In the genomic region with DNA sequence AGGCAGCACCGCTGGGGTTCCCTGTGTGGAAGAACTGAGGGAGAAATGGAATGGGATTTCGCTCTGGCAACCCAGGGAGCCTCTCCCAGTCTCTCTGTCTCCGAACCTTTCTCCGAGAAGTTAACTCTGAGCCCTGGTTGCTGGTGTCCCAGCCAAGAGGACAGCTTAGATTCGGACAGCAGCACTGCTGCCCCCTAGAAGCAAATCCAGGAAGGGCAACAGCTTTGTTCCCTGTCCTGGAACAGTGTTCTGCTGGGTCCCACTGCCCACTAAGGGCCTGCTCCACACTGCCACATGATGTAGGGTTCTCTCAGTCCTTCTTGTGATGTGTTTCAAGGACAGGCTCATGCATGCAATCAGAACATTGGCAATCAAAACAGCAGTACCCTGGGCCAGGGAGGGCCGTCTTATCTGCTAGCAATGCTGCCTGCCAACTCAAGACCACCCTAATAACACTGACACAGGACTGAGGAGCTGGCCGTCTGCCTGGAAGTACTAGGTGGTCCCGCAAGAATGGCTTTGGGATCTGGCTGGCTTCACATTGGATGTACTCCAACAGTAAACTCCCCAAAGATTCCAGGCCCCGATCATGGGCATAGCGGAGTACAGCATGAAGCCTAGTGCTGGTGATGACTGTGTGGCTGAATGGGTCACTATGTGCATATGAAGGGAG, we compare ENCODE assay signal across 16 mouse cellular contexts. TPM values are rescaled to one million over a fixed set of nuclear protein-coding genes. Genes with fewer than 3 reads are reported as not detected.
DNase-seq lines count a peak whose midpoint lies in the region; ATAC-seq and TF ChIP-seq lines count a peak whose summit lies in the region.
"Had no signal": no experiment of that assay in that cellular context is flagged by ENCODE, and none has a peak within 500 bp of the region (broad histone marks: within the 10 kb centered on the region; RNA-seq: fewer than 3 reads in every experiment).

No protein-coding gene starts in this region.

- H3K27me3 ChIP-seq in intestine, postnatal 0 days (replicated peaks; ENCODE audit: control insufficient read depth, insufficient read depth, low read length): peaks cover 35% of the 10 kb centered on the region
- H3K27me3 ChIP-seq in intestine, embryonic 15.5 days (replicated peaks): peaks cover 53% of the 10 kb centered on the region
- H3K27me3 ChIP-seq in lung, embryonic 14.5 days (ENCODE audit: insufficient read depth, low read length): peaks cover 43% of the 10 kb centered on the region
- peaks cover 62% of the 10 kb centered on the region for H3K27me3 ChIP-seq in heart, embryonic 11.5 days (ENCODE audit: control insufficient read depth, insufficient read depth, low read length)

- WGBS in intestine, postnatal 0 days: 73% methylated on average over 10 of the region's 10 CpGs
- WGBS in intestine, embryonic 15.5 days: 62% methylated on average over 10 of the region's 10 CpGs
- WGBS in lung, embryonic 14.5 days: 45% methylated on average over 10 of the region's 10 CpGs
- WGBS in lung, adult 2 months: 70% methylated on average over 10 of the region's 10 CpGs
- 64% methylated on average over 10 of the region's 10 CpGs for WGBS in heart, embryonic 11.5 days (ENCODE audit: insufficient replicate concordance)

- DNase-seq in embryo, embryonic 10 days (ENCODE audit: low spot score): peak; percentile 17
- no peak for DNase-seq in embryo, embryonic 11 days
- peak; percentile 69 for DNase-seq in lung, embryonic 14.5 days
- DNase-seq in lung, adult 2 months: no peak
- peak; percentile 86 for DNase-seq in brain, embryonic 14.5 days (ENCODE audit: low read depth)
- DNase-seq: adrenal gland, adult 8-10 months; heart, adult 11 months; kidney, postnatal 14 days; thymus, postnatal 4 days had no signal

- no peaks in the 10 kb centered on the region for H3K36me3 ChIP-seq in intestine, postnatal 0 days (ENCODE audit: control insufficient read depth, insufficient read depth)
- no peaks in the 10 kb centered on the region for H3K36me3 ChIP-seq in intestine, embryonic 15.5 days
- no peaks in the 10 kb centered on the region for H3K36me3 ChIP-seq in lung, embryonic 14.5 days (ENCODE audit: insufficient read depth)
- no peaks in the 10 kb centered on the region for H3K36me3 ChIP-seq in heart, embryonic 11.5 days (ENCODE audit: control insufficient read depth, insufficient read depth, low read length)
- H3K36me3 ChIP-seq: limb, embryonic 13.5 days; neural tube, embryonic 13.5 days had no signal

- no peaks in the 10 kb centered on the region; the same call in 1 of the 2 replicates for H3K4me1 ChIP-seq in intestine, postnatal 0 days (replicated peaks; ENCODE audit: control insufficient read depth, insufficient read depth, low read length)
- peaks cover 13% of the 10 kb centered on the region for H3K4me1 ChIP-seq in intestine, embryonic 15.5 days (replicated peaks)
- H3K4me1 ChIP-seq in lung, embryonic 14.5 days (ENCODE audit: insufficient read depth): 0 out of 2 replicates have a peak, but pooled peaks cover 6% of the 10 kb centered on the region
- H3K4me1 ChIP-seq in lung, adult 2 months (ENCODE audit: control insufficient read depth, insufficient read depth, low read length): no peaks in the 10 kb centered on the region
- H3K4me1 ChIP-seq in heart, embryonic 11.5 days (ENCODE audit: control insufficient read depth, insufficient read depth, low read length): 0 out of 2 replicates have a peak, but pooled peaks cover 3% of the 10 kb centered on the region

- no peaks in the 10 kb centered on the region for H3K9me3 ChIP-seq in intestine, postnatal 0 days (ENCODE audit: control insufficient read depth)
- H3K9me3 ChIP-seq in intestine, embryonic 15.5 days: no peaks in the 10 kb centered on the region
- no peaks in the 10 kb centered on the region for H3K9me3 ChIP-seq in lung, embryonic 14.5 days (ENCODE audit: low read depth, low read length)
- no peaks in the 10 kb centered on the region for H3K9me3 ChIP-seq in heart, embryonic 11.5 days (replicated peaks; ENCODE audit: control insufficient read depth, low read length)
- H3K9me3 ChIP-seq: neural tube, embryonic 13.5 days had no signal

- H3K9ac ChIP-seq in intestine, postnatal 0 days (ENCODE audit: low read depth, low read length): no peak overlapping the region
- no peak overlapping the region for H3K9ac ChIP-seq in intestine, embryonic 15.5 days
- H3K9ac ChIP-seq in lung, embryonic 14.5 days: no peak overlapping the region
- no peak overlapping the region for H3K9ac ChIP-seq in heart, embryonic 11.5 days (ENCODE audit: low read depth, low read length)
- H3K9ac ChIP-seq: limb, embryonic 13.5 days; neural tube, embryonic 13.5 days had no signal

- H3K4me2 ChIP-seq in intestine, postnatal 0 days (replicated peaks; ENCODE audit: low read depth): no peak overlapping the region
- no peak overlapping the region for H3K4me2 ChIP-seq in intestine, embryonic 15.5 days (replicated peaks)
- H3K4me2 ChIP-seq in lung, embryonic 14.5 days: no peak overlapping the region
- H3K4me2 ChIP-seq in heart, embryonic 11.5 days: no peak overlapping the region
- H3K4me2 ChIP-seq: limb, embryonic 13.5 days; neural tube, embryonic 13.5 days had no signal

- no peak overlapping the region for H3K4me3 ChIP-seq in intestine, postnatal 0 days (ENCODE audit: low read depth, low read length)
- H3K4me3 ChIP-seq in intestine, embryonic 15.5 days (replicated peaks): no peak overlapping the region
- no peak overlapping the region for H3K4me3 ChIP-seq in lung, embryonic 14.5 days (ENCODE audit: low read depth, low read length)
- H3K4me3 ChIP-seq in lung, adult 2 months (replicated peaks; ENCODE audit: extremely low read depth, low read depth, low read length): no peak overlapping the region
- H3K4me3 ChIP-seq in heart, embryonic 11.5 days (ENCODE audit: low read depth, low read length): no peak overlapping the region
- H3K4me3 ChIP-seq: limb, embryonic 13.5 days; neural tube, embryonic 13.5 days had no signal

- ATAC-seq in intestine, postnatal 0 days: no peak
- ATAC-seq in intestine, embryonic 15.5 days: no peak
- ATAC-seq in lung, embryonic 14.5 days (ENCODE audit: insufficient read depth): peak; percentile 50
- ATAC-seq in heart, embryonic 11.5 days (replicated peaks; ENCODE audit: insufficient number of reproducible peaks, low FRiP score, low TSS enrichment): no peak

- TF ChIP-seq CTCF in intestine, postnatal 0 days (IDR thresholded peaks at IDR 0.05; ENCODE audit: low read depth): peak; percentile 38; the same call in 1 of the 2 replicates
- TF ChIP-seq CTCF in lung, embryonic 14.5 days (IDR thresholded peaks at IDR 0.05; ENCODE audit: low read depth): peak; percentile 45
- TF ChIP-seq CTCF in lung, adult 2 months (IDR thresholded peaks at IDR 0.05; ENCODE audit: insufficient read depth, low read length): no peak
- peak; percentile 27; the same call in 1 of the 2 replicates for TF ChIP-seq CTCF in brain, embryonic 14.5 days (IDR thresholded peaks at IDR 0.05; ENCODE audit: borderline replicate concordance, extremely low read depth, insufficient read depth, insufficient read length)

- H3K27ac ChIP-seq in intestine, postnatal 0 days (ENCODE audit: low read depth, low read length): no peak overlapping the region
- H3K27ac ChIP-seq in intestine, embryonic 15.5 days: no peak overlapping the region
- H3K27ac ChIP-seq in lung, embryonic 14.5 days (ENCODE audit: low read depth): no peak overlapping the region
- no peak overlapping the region for H3K27ac ChIP-seq in heart, embryonic 11.5 days (ENCODE audit: low read depth, low read length)
- H3K27ac ChIP-seq: limb, embryonic 13.5 days; neural tube, embryonic 13.5 days had no signal

- TF ChIP-seq POLR2A in lung, adult 2 months (IDR thresholded peaks at IDR 0.05; ENCODE audit: borderline replicate concordance, extremely low read depth, low read depth, low read length): no peak
- TF ChIP-seq POLR2A in brain, embryonic 14.5 days (IDR thresholded peaks at IDR 0.05; ENCODE audit: borderline replicate concordance, extremely low read depth, insufficient read depth, insufficient read length, poor library complexity, severe bottlenecking): no peak

RNA-seq across cellular contexts. Expression of a gene that starts 2.4 kb away (rescaled TPM):
- 0.03 TPM in 1 of 2 replicates, not detected in the other for polyA plus RNA-seq in intestine, postnatal 0 days (2015; fragmentation: Nextera tagmentation; extraction: Ambion mirVana)
- polyA plus RNA-seq in intestine, embryonic 15.5 days (2015; fragmentation: Nextera tagmentation; extraction: Ambion mirVana): 0.10 and 0.13 TPM in 2 replicates
- polyA plus RNA-seq in lung, embryonic 14.5 days (2014; fragmentation: Nextera tagmentation; extraction: Ambion mirVana): 0.19 and 0.22 TPM in 2 replicates
- polyA plus RNA-seq in lung, adult 2 months (2012; rRNA removed): 0.24 and 0.51 TPM in 2 replicates
- 0.13 and 0.27 TPM in 2 replicates for polyA plus RNA-seq in brain, embryonic 14.5 days (2012; rRNA removed)
- polyA plus RNA-seq in heart, embryonic 11.5 days (2014; fragmentation: Nextera tagmentation; extraction: Ambion mirVana): 0.04 TPM in 1 of 2 replicates, not detected in the other
- polyA plus RNA-seq: neural tube, embryonic 13.5 days had no signal

RNA-seq across cellular contexts. Expression of a gene that starts 9.4 kb away (rescaled TPM):
- polyA plus RNA-seq in intestine, postnatal 0 days (2015; fragmentation: Nextera tagmentation; extraction: Ambion mirVana): not detected in 2 replicates
- not detected in 2 replicates for polyA plus RNA-seq in intestine, embryonic 15.5 days (2015; fragmentation: Nextera tagmentation; extraction: Ambion mirVana)
- not detected in 2 replicates for polyA plus RNA-seq in lung, embryonic 14.5 days (2014; fragmentation: Nextera tagmentation; extraction: Ambion mirVana)
- 0.06 TPM in 1 of 2 replicates, not detected in the other for polyA plus RNA-seq in lung, adult 2 months (2012; rRNA removed)
- polyA plus RNA-seq in brain, embryonic 14.5 days (2012; rRNA removed): not detected in 2 replicates
- polyA plus RNA-seq in heart, embryonic 11.5 days (2014; fragmentation: Nextera tagmentation; extraction: Ambion mirVana): not detected in 2 replicates
- polyA plus RNA-seq: heart, embryonic 16.5 days; neural tube, embryonic 13.5 days; stomach, embryonic 16.5 days had no signal

RNA-seq across cellular contexts. Expression of a gene that starts 46.3 kb away (rescaled TPM):
- polyA plus RNA-seq in intestine, postnatal 0 days (2015; fragmentation: Nextera tagmentation; extraction: Ambion mirVana): not detected in 2 replicates
- polyA plus RNA-seq in intestine, embryonic 15.5 days (2015; fragmentation: Nextera tagmentation; extraction: Ambion mirVana): not detected in 2 replicates
- not detected in 2 replicates for polyA plus RNA-seq in lung, embryonic 14.5 days (2014; fragmentation: Nextera tagmentation; extraction: Ambion mirVana)
- polyA plus RNA-seq in lung, adult 2 months (2012; rRNA removed): not detected in 2 replicates
- polyA plus RNA-seq in brain, embryonic 14.5 days (2012; rRNA removed): not detected in 2 replicates
- polyA plus RNA-seq in heart, embryonic 11.5 days (2014; fragmentation: Nextera tagmentation; extraction: Ambion mirVana): not detected in 2 replicates
- polyA plus RNA-seq: heart, embryonic 16.5 days; limb, embryonic 13.5 days; neural tube, embryonic 13.5 days; stomach, embryonic 16.5 days had no signal

Comparison
In these comparisons a context has a peak if more than half of its experiments do, and no peak if none do; other contexts are left out.
1. DNase-seq: peak in embryo, embryonic 10 days (single experiment), lung, embryonic 14.5 days (single experiment) and brain, embryonic 14.5 days (single experiment); none in embryo, embryonic 11 days (single experiment) and lung, adult 2 months (single experiment).